Mouse (Mus musculus): ENCODE measurements at regions not wholly inside any gene's neighbourhood (a gene's known extent, or its start where the extent isn't known, plus 50 kb on each side); places are given as distances from the start of the nearest gene placed in this dataset.

GRCm38 (mm10) chr3:156256719-156257118, 304.9 kb upstream of the Negr1 start:
- DNase-seq (ENCODE audit: low spot score): no peak

GRCm38 (mm10) chr3:156264654-156265053, 296.9 kb upstream of the Negr1 start:
- DNase-seq (ENCODE audit: low spot score): no peak

GRCm38 (mm10) chr3:156267727-156268126, 293.9 kb upstream of the Negr1 start:
- DNase-seq (ENCODE audit: low spot score): no peak

GRCm38 (mm10) chr3:156299984-156300770, 261.4 kb upstream of the Negr1 start:
- peak; percentile 7 for DNase-seq (ENCODE audit: low spot score)

GRCm38 (mm10) chr3:156301302-156301701, 260.3 kb upstream of the Negr1 start:
- DNase-seq (ENCODE audit: low spot score): no peak

GRCm38 (mm10) chr3:156301745-156302144, 259.8 kb upstream of the Negr1 start:
- no peak for DNase-seq (ENCODE audit: low spot score)

GRCm38 (mm10) chr3:156304174-156304573, 257.4 kb upstream of the Negr1 start:
- no peak for DNase-seq (ENCODE audit: low spot score)

- no peak for DNase-seq (ENCODE audit: low spot score)
These were observed 256.5 kb upstream of the Negr1 start for GRCm38 (mm10) chr3:156305064-156305463.

- DNase-seq (ENCODE audit: low spot score): no peak
These were observed 226.4 kb upstream of the Negr1 start for GRCm38 (mm10) chr3:156335033-156335793.

GRCm38 (mm10) chr3:156341484-156341883, 220.1 kb upstream of the Negr1 start:
- DNase-seq (ENCODE audit: low spot score): no peak

GRCm38 (mm10) chr3:156351727-156352126, 209.9 kb upstream of the Negr1 start:
- no peak for DNase-seq (ENCODE audit: low spot score)

GRCm38 (mm10) chr3:156353430-156353829, 208.2 kb upstream of the Negr1 start:
- no peak for DNase-seq (ENCODE audit: low spot score)

GRCm38 (mm10) chr3:156353841-156354473, 207.6 kb upstream of the Negr1 start:
- no peak for DNase-seq (ENCODE audit: low spot score)

GRCm38 (mm10) chr3:156368669-156369343, 192.8 kb upstream of the Negr1 start:
- no peak for DNase-seq (ENCODE audit: low spot score)

- DNase-seq (ENCODE audit: low spot score): no peak
These were observed 184.9 kb upstream of the Negr1 start for GRCm38 (mm10) chr3:156376717-156377116.

- no peak for DNase-seq (ENCODE audit: low spot score)
These were observed 178.7 kb upstream of the Negr1 start for GRCm38 (mm10) chr3:156382919-156383318.

GRCm38 (mm10) chr3:156406136-156406535, 155.5 kb upstream of the Negr1 start:
- DNase-seq (ENCODE audit: low spot score): no peak

- no peak for DNase-seq (ENCODE audit: low spot score)
These were observed 154.5 kb upstream of the Negr1 start for GRCm38 (mm10) chr3:156407112-156407511.

- no peak for DNase-seq (ENCODE audit: low spot score)
These were observed 151.5 kb upstream of the Negr1 start for GRCm38 (mm10) chr3:156410126-156410525.

GRCm38 (mm10) chr3:156412757-156413156, 148.8 kb upstream of the Negr1 start:
- no peak for DNase-seq (ENCODE audit: low spot score)

- no peak for DNase-seq (ENCODE audit: low spot score)
These were observed 146.9 kb upstream of the Negr1 start for GRCm38 (mm10) chr3:156414431-156415427.

Measured in layer of hippocampus, adult 9-10 months (tissue).